Mouse (Mus musculus) splenic B cell, adult 2 months (primary cell): ENCODE measurements around the gene Pms2.

Experiments
- DNase-seq: peaks from one replicate; pipeline ENCODE4 v3.0.0-alpha.2; 2011; ENCODE audit warnings: low read depth, low spot score
- H3K27me3 ChIP-seq: 2 replicates; pipeline ENCODE4 v1.6.1; 2012; ENCODE audit warnings: mild to moderate bottlenecking, low read length, moderate library complexity, mixed read lengths; ENCODE audit not compliant: control insufficient read depth, poor library complexity, insufficient read depth, severe bottlenecking
- H3K36me3 ChIP-seq: 2 replicates; pipeline ENCODE4 v1.6.1; 2012; ENCODE audit warnings: mild to moderate bottlenecking, low read length, moderate library complexity, mixed read lengths; ENCODE audit not compliant: control insufficient read depth, poor library complexity, insufficient read depth, severe bottlenecking

Gene Pms2

DNA sequence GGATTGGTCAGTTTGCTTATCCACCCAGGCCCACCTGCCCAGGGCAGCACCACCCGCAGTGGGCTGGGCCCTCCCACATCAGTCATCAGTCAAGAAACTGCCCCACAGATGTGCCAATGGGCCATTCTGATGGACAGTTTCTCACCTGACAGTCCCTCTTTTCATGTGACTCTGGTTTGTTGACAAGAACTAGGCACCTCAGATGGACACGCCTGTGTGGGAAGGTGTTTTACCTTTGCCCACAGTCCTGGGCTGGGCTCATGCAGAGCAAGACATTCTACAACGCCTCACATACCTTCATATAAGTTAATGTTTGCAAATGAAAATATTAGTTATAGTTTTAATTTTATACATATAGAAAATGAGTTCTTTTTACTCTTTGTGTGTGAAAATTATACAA, 8.4 kb downstream of the Pms2 start:
- no peaks in the 10 kb centered on the region for H3K27me3 ChIP-seq
- no peak for DNase-seq
- peaks cover 15% of the 10 kb centered on the region for H3K36me3 ChIP-seq

DNA sequence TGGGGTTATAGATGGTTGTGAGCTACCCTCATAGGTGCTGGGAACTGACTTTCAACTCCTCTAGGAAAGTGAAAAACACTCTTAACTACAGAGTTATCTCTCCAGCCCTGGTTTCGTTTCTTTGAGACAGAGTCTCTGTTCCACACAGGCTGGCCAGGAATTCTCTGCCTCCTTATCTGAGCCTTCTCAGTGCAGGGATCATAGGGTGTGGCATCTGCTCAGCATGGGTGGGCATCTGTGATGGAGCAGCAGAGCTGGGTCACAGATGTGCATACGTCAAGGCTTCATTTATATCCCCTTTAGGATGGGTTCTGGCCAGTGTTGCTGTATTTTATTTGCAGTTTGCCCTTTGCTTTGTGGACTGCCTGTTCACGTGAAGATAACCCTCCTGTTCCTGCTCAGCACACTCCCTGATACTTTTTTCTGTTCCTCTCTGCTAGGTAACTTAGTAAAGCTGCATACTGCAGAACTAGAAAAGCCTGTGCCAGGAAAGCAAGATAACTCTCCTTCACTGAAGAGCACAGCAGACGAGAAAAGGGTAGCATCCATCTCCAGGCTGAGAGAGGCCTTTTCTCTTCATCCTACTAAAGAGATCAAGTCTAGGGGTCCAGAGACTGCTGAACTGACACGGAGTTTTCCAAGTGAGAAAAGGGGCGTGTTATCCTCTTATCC, 15.2 kb downstream of the Pms2 start:
- no peak for DNase-seq
- H3K36me3 ChIP-seq, result peaks cover 11% of the 10 kb centered on the region; the same call in 1 of the 2 replicates
- H3K27me3 ChIP-seq, result no peaks in the 10 kb centered on the region

DNA sequence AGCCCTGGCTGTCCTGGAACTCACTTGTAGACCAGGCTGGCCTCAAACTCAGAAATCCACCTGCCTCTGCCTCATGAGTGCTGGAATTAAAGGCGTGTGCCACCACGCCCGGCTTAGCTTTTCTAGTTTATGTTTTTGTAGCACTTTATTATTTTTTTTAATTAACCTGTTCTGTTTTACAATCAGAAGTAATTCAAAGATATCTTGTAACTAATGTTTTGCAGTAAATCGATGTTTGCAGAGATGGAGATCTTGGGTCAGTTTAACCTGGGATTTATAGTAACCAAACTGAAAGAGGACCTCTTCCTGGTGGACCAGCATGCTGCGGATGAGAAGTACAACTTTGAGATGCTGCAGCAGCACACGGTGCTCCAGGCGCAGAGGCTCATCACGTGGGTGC, 18.1 kb downstream of the Pms2 start, which contains the start of gene Gm42421:
Gene Gm42421 (plus strand): TSS at position 301 of the 400 bp plus-strand sequence.
- no peak for DNase-seq
- Histone ChIP-seq H3K27me3 (no peaks in the 10 kb centered on the region), H3K36me3 (peaks cover 9% of the 10 kb centered on the region; the same call in 1 of the 2 replicates)

GRCm38 (mm10) chr5:143929291-143929690, 19.5 kb downstream of the Pms2 start:
- DNase-seq, result no peak
- peaks cover 8% of the 10 kb centered on the region; the same call in 1 of the 2 replicates for H3K36me3 ChIP-seq
- no peaks in the 10 kb centered on the region for H3K27me3 ChIP-seq

DNA sequence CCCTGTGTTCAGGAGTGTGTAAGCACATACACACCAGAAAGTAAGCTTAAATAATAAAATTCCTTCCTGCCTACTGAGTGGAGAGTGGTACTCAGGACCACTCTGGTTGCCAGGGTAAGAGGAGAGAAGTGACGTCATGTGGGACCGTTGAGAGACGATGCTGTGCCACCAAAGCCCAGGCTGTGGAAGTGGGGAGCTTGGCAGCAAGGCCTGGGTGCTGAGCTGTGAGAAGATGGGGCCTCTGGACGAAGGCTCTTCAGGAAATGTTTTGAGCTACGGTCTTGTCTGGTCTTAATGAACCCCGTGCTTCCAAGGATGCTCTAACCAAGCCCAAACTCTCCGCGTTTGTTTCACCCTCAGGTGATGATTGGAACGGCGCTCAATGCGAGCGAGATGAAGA, 20.9 kb downstream of the Pms2 start:
- no peak for DNase-seq
- Histone ChIP-seq H3K36me3 (peaks cover 8% of the 10 kb centered on the region; the same call in 1 of the 2 replicates), H3K27me3 (no peaks in the 10 kb centered on the region)

DNA sequence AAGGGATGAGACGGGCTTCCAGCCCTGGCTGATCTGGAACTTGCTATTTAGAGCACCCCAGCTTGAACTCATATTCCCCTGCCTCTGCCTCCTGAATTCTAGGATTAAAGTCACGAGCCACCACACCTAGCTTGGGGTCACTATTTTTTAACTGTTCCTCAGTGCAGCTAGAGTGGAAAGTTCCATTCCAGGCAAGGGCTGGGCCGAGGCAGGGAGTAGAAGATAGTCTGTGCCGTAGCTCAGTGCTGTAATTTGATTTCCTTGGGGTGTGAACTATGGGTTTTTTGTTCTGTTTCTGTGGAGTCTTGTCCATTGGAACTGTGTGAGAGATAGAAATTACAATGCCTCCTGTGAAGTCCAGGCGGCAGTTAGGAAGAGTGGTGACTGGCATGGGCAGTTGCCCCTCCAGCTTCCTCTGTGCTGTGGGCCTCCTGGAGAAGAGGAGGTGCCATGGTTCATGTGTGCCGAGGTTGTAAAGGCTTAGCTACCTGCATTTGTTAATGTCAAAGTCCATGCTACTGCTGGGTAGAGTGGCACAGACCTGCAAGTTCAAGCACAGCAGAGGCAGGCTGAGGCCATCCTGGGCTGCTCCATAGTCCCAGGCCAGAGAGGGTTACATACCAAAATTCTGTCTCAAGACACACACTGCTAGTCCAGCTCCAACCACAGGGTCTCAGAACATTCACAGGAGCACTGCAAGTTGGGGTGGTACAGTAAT, 22.3 kb downstream of the Pms2 start:
- DNase-seq, result no peak
- peaks cover 8% of the 10 kb centered on the region; the same call in 1 of the 2 replicates for H3K36me3 ChIP-seq
- no peaks in the 10 kb centered on the region for H3K27me3 ChIP-seq

GRCm38 (mm10) chr5:143932831-143933230, 23.1 kb downstream of the Pms2 start, which contains the start of gene Rsph10b:
Gene Rsph10b, plus strand, starts transcription at chr5:143933035.
- Histone ChIP-seq H3K36me3 (peaks cover 8% of the 10 kb centered on the region; the same call in 1 of the 2 replicates), H3K27me3 (no peaks in the 10 kb centered on the region)
- no peak for DNase-seq

DNA sequence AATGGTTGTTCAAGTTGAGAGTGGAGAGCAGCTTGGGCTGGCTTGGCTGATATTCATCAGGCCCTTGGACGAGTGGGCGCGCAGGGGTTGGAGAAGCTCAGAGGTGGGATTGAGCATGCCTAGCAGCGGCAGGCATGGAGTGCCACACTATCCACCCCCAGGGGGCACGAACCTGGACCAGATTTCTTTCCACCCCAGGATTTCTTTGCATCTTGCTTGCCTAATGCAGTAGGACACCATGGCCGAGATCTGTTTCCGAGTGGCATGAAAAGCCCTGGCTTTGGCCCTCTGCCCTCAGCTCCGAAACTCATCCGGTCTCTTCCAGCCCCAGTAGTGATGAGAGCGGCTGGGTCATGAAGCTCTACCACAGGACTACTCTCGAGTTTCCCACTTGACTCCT, 23.6 kb downstream of the Pms2 start:
- Histone ChIP-seq H3K36me3 (peaks cover 8% of the 10 kb centered on the region; the same call in 1 of the 2 replicates), H3K27me3 (no peaks in the 10 kb centered on the region)
- no peak for DNase-seq

DNA sequence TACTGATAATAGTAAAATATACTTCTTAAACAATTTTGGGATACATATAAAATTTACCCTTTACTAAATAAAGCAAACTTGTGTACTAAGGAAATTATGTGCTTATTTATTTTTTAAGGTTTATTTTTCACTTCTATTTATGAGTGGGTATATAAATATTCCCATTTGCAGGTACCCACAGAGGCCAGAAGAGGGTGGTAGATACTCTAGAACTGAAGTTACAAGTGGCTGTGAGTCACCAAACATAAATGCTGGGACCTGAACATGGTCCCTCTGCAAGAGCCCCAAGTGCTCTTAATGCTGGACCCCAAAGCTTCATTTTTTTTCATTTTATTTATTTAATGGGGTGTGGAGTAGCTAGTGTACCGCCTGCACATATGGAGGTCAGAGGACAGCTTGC, 24.1 kb downstream of the Pms2 start:
- H3K36me3 ChIP-seq, result peaks cover 4% of the 10 kb centered on the region; the same call in 1 of the 2 replicates
- no peaks in the 10 kb centered on the region for H3K27me3 ChIP-seq
- DNase-seq, result no peak

DNA sequence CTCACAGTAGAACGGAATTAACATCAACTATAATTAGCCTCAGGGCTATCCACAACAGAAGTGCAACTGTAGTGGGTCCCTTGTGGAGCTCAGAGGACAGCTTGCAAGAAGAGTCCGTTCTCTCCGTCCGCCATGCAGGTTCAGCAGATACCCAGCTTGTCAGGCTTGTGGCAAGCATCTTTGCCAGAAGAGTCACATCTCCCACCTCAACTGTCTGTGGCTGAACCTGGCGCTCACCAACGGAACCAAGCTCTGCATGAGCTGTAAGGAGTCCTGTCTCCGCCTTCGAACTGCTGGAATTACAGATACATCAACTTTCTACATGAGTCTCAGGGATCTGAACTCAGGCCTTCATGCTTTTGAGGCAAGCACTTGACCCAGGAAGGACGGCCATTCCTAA, 26.4 kb downstream of the Pms2 start:
- H3K27me3 ChIP-seq, result no peaks in the 10 kb centered on the region
- DNase-seq, result no peak
- no peaks in the 10 kb centered on the region for H3K36me3 ChIP-seq

GRCm38 (mm10) chr5:143941588-143941987, 31.8 kb downstream of the Pms2 start:
- Histone ChIP-seq H3K36me3 (no peaks in the 10 kb centered on the region), H3K27me3 (no peaks in the 10 kb centered on the region)
- no peak for DNase-seq

- Histone ChIP-seq H3K36me3 (no peaks in the 10 kb centered on the region), H3K27me3 (no peaks in the 10 kb centered on the region)
Observed at GRCm38 (mm10) chr5:143943231-143944125, 33.7 kb downstream of the Pms2 start.

GRCm38 (mm10) chr5:143948361-143948760, 38.6 kb downstream of the Pms2 start:
- no peak for DNase-seq

More at GRCm38 (mm10) chr5:143943231-143944125, 33.7 kb downstream of the Pms2 start:
- DNase-seq, result no peak

DNA sequence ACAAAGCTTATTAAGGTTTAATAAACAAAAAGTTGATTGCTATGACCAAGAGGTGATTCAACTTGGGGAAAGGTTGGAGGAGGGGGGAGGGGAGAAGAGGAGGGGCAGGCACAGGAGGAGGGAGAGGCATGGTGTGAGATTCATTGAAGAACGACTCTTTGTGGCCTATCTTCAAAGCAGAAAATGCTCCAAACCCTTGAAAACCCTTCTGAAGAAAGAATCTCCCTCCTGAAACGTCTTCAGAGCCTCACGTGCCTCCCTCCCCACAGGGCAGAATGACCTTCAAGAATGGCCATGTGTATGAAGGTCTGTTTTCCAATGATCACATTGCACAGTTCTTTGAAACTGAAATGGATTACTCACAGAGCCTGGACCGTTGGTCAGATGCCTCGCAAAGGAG, 40.3 kb downstream of the Pms2 start:
- DNase-seq, result no peak
- Histone ChIP-seq H3K36me3 (no peaks in the 10 kb centered on the region), H3K27me3 (no peaks in the 10 kb centered on the region)

More at GRCm38 (mm10) chr5:143948361-143948760, 38.6 kb downstream of the Pms2 start:
- no peaks in the 10 kb centered on the region for H3K36me3 ChIP-seq
- no peaks in the 10 kb centered on the region for H3K27me3 ChIP-seq
